Mouse (Mus musculus) embryonic facial prominence, embryonic 11.5 days (tissue): ENCODE measurements around the gene Cass4. TPM values are rescaled to one million over a fixed set of nuclear protein-coding genes. Genes with fewer than 3 reads are reported as not detected.

Experiments
- ATAC-seq: fragments of 200-750 bp; cut with Nextera tagmentation; replicated peaks from 2 replicates; pipeline ENCODE4 v1.8.0; 2017; ENCODE audit warnings: low read depth; ENCODE audit not compliant: insufficient number of reproducible peaks, low FRiP score, low TSS enrichment
- DNase-seq: peaks from one replicate; pipeline ENCODE4 v3.0.0-alpha.2; 2015; ENCODE audit warnings: low spot score
- H3K27ac ChIP-seq: fragments of 300-500 bp; sonication (generic); replicated peaks from 2 replicates; pipeline ENCODE4 v1.5.1; 2014; ENCODE audit warnings: mild to moderate bottlenecking, low read depth, low read length, control low read depth
- H3K27me3 ChIP-seq: fragments of 300-500 bp; sonication (generic); 2 replicates; pipeline ENCODE4 v1.6.1; 2014; ENCODE audit warnings: mild to moderate bottlenecking, low read length, moderate library complexity, mixed read lengths; ENCODE audit not compliant: control insufficient read depth, insufficient read depth
- H3K36me3 ChIP-seq: fragments of 300-500 bp; sonication (generic); replicated peaks from 2 replicates; pipeline ENCODE4 v1.6.1; 2014; ENCODE audit warnings: low read depth, mild to moderate bottlenecking, low read length, moderate library complexity, mixed read lengths; ENCODE audit not compliant: control insufficient read depth, insufficient read depth
- H3K4me1 ChIP-seq: fragments of 300-500 bp; sonication (generic); 2 replicates; pipeline ENCODE4 v1.6.1; 2014; ENCODE audit warnings: low read length, mixed read lengths; ENCODE audit not compliant: control insufficient read depth, insufficient read depth
- H3K4me2 ChIP-seq: fragments of 300-500 bp; sonication (generic); 2 replicates; pipeline ENCODE4 v1.6.1; 2014; ENCODE audit warnings: low read depth, mild to moderate bottlenecking, control low read depth, low read length, moderate library complexity
- H3K4me3 ChIP-seq: fragments of 300-500 bp; sonication (generic); 2 replicates; pipeline ENCODE4 v1.5.1; 2014; ENCODE audit warnings: low read depth, low read length, control low read depth
- H3K9ac ChIP-seq: fragments of 300-500 bp; sonication (generic); replicated peaks from 2 replicates; pipeline ENCODE4 v1.6.1; 2014; ENCODE audit warnings: mild to moderate bottlenecking, control low read depth, low read length
- H3K9me3 ChIP-seq: fragments of 300-500 bp; sonication (generic); replicated peaks from 2 replicates; pipeline ENCODE4 v1.6.1; 2016; ENCODE audit warnings: mild to moderate bottlenecking, low read length, inconsistent platforms, mixed read lengths; ENCODE audit not compliant: control insufficient read depth
- WGBS: fragments of 180-500 bp; shearing (Covaris S2); extraction: QIAGEN DNeasy Blood & Tissue Kit; methylation state at CpG from one replicate; pipeline ENCODE4 v1.1.7; 2014; 5-methylcytosine and 5-hydroxymethylcytosine counted together
- polyA plus RNA-seq: library from polyadenylated mRNA; unstranded; fragments of >200 nt; fragmentation: Nextera tagmentation; extraction: Ambion mirVana; gene quantifications from 2 replicates; pipeline ENCODE4 v1.2.1, GENCODE M21; 2014

Gene Cass4
- polyA plus RNA-seq = 0.17 and 0.34 TPM in 2 replicates

- no peaks in the 10 kb centered on the region for H3K4me1 ChIP-seq
- H3K9ac ChIP-seq = no peak within 1 kb of the TSS
- no peaks in the 10 kb centered on the region for H3K9me3 ChIP-seq
- H3K4me3 ChIP-seq = no peak within 1 kb of the TSS
- H3K27me3 ChIP-seq = no peaks in the 10 kb centered on the region
- H3K36me3 ChIP-seq = no peaks in the 10 kb centered on the region
- no peak within 1 kb of the TSS for H3K4me2 ChIP-seq
- 39% methylated on average over 13 of the region's 13 CpGs for WGBS
- ATAC-seq (no peak), DNase-seq (no peak)
- H3K27ac ChIP-seq = no peak within 1 kb of the TSS
These were observed at the start of gene Cass4 for GRCm38 (mm10) chr2:172393391-172394051. Gene Cass4 (plus strand): TSS chr2:172393794.

- DNase-seq = no peak
- H3K4me1 ChIP-seq = no peaks in the 10 kb centered on the region; the same call in 1 of the 2 replicates
- H3K9ac ChIP-seq = no peak overlapping the region
- peak overlapping the region; percentile 10; the same call in 1 of the 2 replicates for H3K4me2 ChIP-seq
- H3K27ac ChIP-seq = no peak overlapping the region
- WGBS = 28% methylated on average over 5 of the region's 5 CpGs
- H3K9me3 ChIP-seq = no peaks in the 10 kb centered on the region
- H3K4me3 ChIP-seq = peak overlapping the region; percentile 69; the same call in 1 of the 2 replicates
- no peaks in the 10 kb centered on the region for H3K27me3 ChIP-seq
- H3K36me3 ChIP-seq = no peaks in the 10 kb centered on the region
- 0 out of 2 replicates have a peak, but pooled peaks have one; percentile 1 for ATAC-seq
These were observed 48.9 kb upstream of the Cass4 start for GRCm38 (mm10) chr2:172344669-172345068.

GRCm38 (mm10) chr2:172345258-172345738, 48.3 kb upstream of the Cass4 start, which contains the start of gene Fam210b:
Gene Fam210b (plus strand): TSS chr2:172345565.
- Histone ChIP-seq H3K9ac (peak within 1 kb of the TSS; percentile 70), H3K4me3 (peak within 1 kb of the TSS; percentile 69), H3K4me2 (peak within 1 kb of the TSS; percentile 94), H3K27me3 (no peaks in the 10 kb centered on the region), H3K27ac (no peak within 1 kb of the TSS), H3K4me1 (no peaks in the 10 kb centered on the region; the same call in 1 of the 2 replicates), H3K9me3 (no peaks in the 10 kb centered on the region), H3K36me3 (no peaks in the 10 kb centered on the region)
- ATAC-seq = peak; percentile 93
- peak; percentile 99 for DNase-seq
- under 1% methylated on average over 31 of the region's 35 CpGs for WGBS

- peak; percentile 10 for DNase-seq
- no peaks in the 10 kb centered on the region for H3K36me3 ChIP-seq
- H3K27me3 ChIP-seq = no peaks in the 10 kb centered on the region
- WGBS = 11% methylated on average over 31 of the region's 31 CpGs
- H3K4me2 ChIP-seq = peak overlapping the region; percentile 94
- H3K9me3 ChIP-seq = no peaks in the 10 kb centered on the region
- H3K9ac ChIP-seq = peak overlapping the region; percentile 70
- H3K4me3 ChIP-seq = peak overlapping the region; percentile 69
- H3K4me1 ChIP-seq = no peaks in the 10 kb centered on the region; the same call in 1 of the 2 replicates
- no peak overlapping the region for H3K27ac ChIP-seq
- ATAC-seq = no peak
These were observed 47.3 kb upstream of the Cass4 start for GRCm38 (mm10) chr2:172346034-172346929.

GRCm38 (mm10) chr2:172346933-172347611, 46.5 kb upstream of the Cass4 start:
- H3K27ac ChIP-seq = no peak overlapping the region
- no peaks in the 10 kb centered on the region for H3K9me3 ChIP-seq
- H3K36me3 ChIP-seq = no peaks in the 10 kb centered on the region
- no peaks in the 10 kb centered on the region; the same call in 1 of the 2 replicates for H3K4me1 ChIP-seq
- ATAC-seq = no peak
- no peak for DNase-seq
- H3K27me3 ChIP-seq = no peaks in the 10 kb centered on the region
- H3K4me3 ChIP-seq = 0 out of 2 replicates have a peak overlapping the region, but pooled peaks have one; percentile 69
- H3K4me2 ChIP-seq = peak overlapping the region; percentile 19; the same call in 1 of the 2 replicates
- 62% methylated on average over 8 of the region's 8 CpGs for WGBS
- no peak overlapping the region for H3K9ac ChIP-seq

- no peak overlapping the region for H3K27ac ChIP-seq
- H3K4me2 ChIP-seq = no peak overlapping the region
- H3K36me3 ChIP-seq = no peaks in the 10 kb centered on the region
- ATAC-seq = no peak
- H3K4me1 ChIP-seq = no peaks in the 10 kb centered on the region; the same call in 1 of the 2 replicates
- WGBS = 66% methylated on average over 3 of the region's 3 CpGs
- no peak overlapping the region for H3K4me3 ChIP-seq
- H3K27me3 ChIP-seq = no peaks in the 10 kb centered on the region
- no peaks in the 10 kb centered on the region for H3K9me3 ChIP-seq
- H3K9ac ChIP-seq = no peak overlapping the region
- DNase-seq = no peak
These were observed 45.2 kb upstream of the Cass4 start for GRCm38 (mm10) chr2:172348297-172348950.

GRCm38 (mm10) chr2:172349776-172350175, 43.8 kb upstream of the Cass4 start:
- no peak overlapping the region for H3K4me2 ChIP-seq
- no peaks in the 10 kb centered on the region for H3K36me3 ChIP-seq
- no peaks in the 10 kb centered on the region; the same call in 1 of the 2 replicates for H3K4me1 ChIP-seq
- no peaks in the 10 kb centered on the region for H3K27me3 ChIP-seq
- no peak overlapping the region for H3K4me3 ChIP-seq
- no peak for DNase-seq
- no peak overlapping the region for H3K27ac ChIP-seq
- ATAC-seq = no peak
- WGBS = 76% methylated on average over 14 of the region's 14 CpGs
- H3K9me3 ChIP-seq = no peaks in the 10 kb centered on the region
- H3K9ac ChIP-seq = no peak overlapping the region
